Mouse (Mus musculus): ENCODE results near the gene Ica1. TPM values are rescaled to one million over a fixed set of nuclear protein-coding genes. Genes with fewer than 3 reads are reported as not detected.

Gene Ica1
- polyA plus RNA-seq, 1 experiment from 2014 or later = 23.3 TPM

Other genes with a start within 250 kb of the Ica1 start
- 1.1 TPM in 2 replicates for gene Nxph1, start 169.9 kb upstream of the Ica1 start, polyA plus RNA-seq (2016; fragmentation: Nextera tagmentation; extraction: Ambion mirVana)

All from embryonic facial prominence, embryonic 12.5 days (tissue).